Mouse (Mus musculus) common myeloid progenitor, adult 5-6 weeks (primary cell): ENCODE measurements at regions not wholly inside any gene's neighbourhood (a gene's known extent, or its start where the extent isn't known, plus 50 kb on each side); places are given as distances from the start of the nearest gene placed in this dataset.

Experiments used
- ATAC-seq: replicated peaks from 2 replicates; pipeline ENCODE4 v1.8.0; 2016; ENCODE audit warnings: low read depth, mild to moderate bottlenecking, moderate TSS enrichment, inconsistent platforms; ENCODE audit not compliant: poor library complexity, severe bottlenecking

DNA sequence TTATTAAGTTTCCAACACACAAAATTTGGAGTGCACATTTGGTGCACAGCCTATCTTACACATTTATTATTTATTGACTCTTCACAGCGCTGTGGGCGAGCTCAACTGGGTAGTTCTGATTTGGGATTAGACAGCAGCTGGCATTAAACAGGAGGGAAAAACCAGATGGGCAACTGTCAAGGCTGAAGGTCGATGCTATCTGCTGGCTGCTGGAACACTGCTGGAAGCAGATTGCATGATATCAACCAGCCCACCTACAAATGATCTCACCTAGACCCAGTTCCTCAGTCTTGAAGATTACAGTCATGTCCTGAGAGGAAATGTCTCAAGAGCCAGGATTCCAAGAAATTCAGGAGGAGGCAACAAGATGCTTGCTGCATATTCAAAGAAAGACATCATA is 91.0 kb upstream of the Arid1b start:
- ATAC-seq = no peak

DNA sequence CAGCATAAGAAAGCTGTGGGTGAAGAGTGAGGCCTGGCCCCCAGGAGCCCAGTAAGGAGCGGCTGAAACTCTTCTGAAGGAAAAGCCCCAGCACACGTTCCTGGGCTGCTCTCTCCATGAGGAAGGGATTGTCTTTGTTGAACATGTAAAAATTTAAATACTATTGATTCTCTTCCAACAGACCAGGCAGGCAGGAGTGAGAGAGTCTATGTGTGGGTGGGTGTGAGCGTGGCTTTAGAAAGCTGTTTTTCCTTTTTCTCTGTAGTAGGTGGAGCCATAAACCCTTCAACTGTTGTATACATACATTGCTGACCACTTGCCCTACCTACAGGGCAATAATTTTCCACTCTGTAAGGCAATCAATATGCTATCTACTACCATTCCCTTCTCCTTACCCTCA is 87.6 kb upstream of the Arid1b start:
- ATAC-seq = no peak

DNA sequence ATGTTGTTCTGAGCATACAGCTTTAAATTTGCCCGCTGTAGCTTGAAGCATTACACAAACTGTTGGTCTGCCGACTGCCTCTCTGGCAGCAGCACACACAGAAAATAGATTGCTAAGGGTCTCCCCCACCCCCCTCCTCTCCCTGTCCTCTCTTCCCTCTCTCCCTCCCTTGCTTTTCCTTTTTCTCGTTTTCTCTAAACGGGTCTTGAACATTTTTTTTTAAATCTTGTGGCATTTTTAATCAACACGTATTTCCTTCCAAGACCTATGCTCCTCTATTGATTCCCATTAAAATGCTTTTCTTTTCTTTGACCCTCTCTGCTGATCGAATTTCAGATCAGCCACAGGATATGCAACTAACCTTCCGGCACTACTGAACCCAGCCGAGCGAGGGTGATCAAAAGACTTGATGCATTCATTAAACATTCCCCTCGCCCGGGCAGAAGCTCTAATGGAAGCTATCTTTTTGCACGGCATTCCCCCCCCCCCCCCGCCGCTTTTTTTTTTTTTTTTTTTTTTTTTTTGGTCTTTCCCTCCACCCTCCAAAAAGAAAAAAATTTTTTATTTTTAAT is 86.9 kb upstream of the Arid1b start:
- ATAC-seq = 0 out of 2 replicates have a peak, but pooled peaks have one; percentile 23

DNA sequence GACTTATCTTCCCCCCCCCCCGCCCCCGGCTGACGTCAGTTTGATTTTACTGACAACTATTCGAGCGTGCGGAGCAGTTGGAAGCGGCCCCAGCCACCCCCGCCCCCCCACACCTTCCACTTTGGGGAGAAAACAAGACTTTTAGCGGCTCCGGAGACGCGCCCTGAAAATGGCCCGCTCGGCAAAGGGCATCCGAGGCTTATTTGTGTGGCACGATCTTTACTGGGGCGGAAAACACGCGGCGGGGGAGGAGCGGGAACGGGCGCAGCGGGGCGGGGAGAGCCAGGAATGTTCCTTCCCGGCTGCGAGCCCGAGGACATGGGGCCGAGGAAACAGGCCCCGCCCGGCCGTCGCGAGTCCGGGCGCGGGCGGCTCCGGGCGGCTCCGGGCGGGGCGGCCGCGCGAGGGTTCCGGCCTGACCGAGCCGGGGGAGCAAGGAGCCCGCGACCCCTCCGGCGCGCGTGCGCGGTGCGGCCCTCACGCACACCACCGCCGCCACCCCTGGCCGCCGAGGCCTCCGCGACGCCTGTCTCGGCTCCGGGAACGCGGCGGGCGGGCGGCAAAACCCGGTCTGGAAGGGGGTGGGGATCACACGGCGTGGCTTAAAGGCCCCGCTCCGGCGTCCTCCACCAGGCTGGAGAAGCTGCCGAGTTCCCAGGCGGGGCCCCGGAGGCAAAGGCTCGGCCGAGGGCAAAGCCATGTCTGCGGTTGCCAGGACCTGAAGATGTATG is 86.1 kb upstream of the Arid1b start:
- ATAC-seq = peak; percentile 75

DNA sequence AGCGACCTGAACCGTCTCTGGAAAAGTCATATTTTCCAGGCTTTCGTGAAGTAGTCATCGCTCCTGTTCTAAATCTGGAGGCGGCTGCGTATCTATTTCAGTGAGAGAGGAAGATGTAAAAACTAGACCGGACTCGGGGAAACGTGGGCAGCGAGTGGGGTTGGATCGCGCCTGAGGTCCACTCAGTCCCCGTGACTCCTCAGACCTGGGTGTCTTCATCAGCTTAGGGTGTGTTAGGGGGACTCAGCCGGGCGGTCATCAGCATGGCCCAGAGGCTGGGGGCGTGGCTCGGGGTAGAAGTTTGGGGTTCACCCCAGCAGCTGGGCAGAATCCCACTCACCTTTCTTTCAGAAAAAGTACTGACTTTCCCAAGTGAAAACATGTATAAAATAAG is 85.6 kb upstream of the Arid1b start:
- ATAC-seq = no peak

DNA sequence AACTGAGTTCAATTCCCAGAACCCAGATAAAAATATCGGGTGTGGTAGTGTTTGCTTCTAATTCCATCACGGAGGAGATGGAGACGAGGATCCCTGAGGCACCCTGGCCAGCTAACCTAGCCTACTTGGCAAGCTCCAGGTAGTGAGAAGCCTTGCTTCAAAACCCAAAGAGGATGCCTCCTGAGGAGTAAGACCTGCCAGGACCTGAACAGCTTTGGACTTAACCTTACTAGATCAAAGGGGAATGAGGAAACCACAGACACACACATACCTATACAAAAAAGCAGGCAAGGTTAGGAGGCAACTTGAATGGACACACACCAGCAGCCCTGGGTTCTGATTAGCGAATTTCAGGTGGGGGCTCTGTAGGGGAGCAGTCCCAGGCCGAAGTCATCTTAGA is 84.0 kb upstream of the Arid1b start:
- ATAC-seq = no peak

DNA sequence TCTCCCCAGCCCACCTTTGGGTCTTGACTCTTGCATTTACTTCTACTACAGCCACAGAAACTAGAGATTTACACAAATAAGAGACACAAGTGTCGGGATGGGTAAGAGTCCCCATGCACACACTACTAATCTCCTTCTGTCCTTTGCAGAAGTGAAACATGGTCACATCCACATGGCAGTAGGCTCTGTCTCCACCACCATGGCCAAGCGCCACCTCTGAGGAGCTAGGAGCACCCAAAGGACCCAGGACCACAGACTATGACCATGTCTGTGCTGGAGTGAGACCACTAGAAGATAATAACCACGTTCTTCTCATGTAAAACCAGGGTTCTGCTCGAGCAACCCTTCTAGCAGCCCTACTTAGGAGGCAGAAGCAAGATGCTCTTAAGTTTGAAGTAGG is 81.1 kb upstream of the Arid1b start:
- no peak for ATAC-seq

- no peak for ATAC-seq
These were observed 74.2 kb upstream of the Arid1b start for GRCm38 (mm10) chr17:4919866-4920495.

GRCm38 (mm10) chr17:4921121-4921520 is 73.0 kb upstream of the Arid1b start:
- ATAC-seq = no peak

DNA sequence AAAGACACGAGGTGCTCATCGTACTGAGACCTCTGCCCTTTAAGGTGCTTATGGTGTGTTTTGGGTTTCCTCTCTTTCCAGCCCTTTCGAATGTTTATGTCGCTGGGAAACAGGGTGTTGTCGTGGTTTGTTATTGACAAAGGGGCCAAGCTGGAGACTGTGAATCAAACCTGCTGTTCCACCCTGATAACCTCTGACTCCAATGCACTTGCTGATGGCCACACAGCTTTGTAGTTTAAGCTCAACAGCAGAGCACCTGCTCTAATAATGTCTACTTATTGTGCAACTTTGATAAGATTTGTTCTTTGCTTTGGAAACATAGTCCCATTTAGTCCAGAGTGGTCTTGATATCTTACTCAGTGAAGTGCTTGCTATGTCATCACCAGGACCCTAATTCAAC is 65.5 kb upstream of the Arid1b start:
- no peak for ATAC-seq

DNA sequence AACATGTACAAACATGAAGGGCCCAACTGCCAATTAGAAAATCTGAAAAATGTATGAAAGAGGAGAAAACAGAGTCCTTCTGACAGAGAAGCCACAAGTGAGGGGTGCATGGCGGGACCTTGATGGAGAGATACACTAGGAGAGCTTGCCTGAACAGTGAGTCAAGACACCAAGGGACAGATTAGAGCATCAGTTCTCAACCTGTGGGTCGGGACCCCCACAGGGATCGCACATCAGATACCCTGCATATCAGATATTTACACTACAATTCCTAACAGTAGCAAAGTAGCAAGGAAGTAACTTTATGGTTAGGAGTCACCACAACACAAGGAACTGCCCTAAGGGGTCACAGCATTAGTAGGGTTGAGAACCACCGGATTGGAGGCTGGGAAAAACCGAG is 58.9 kb upstream of the Arid1b start:
- ATAC-seq = no peak

DNA sequence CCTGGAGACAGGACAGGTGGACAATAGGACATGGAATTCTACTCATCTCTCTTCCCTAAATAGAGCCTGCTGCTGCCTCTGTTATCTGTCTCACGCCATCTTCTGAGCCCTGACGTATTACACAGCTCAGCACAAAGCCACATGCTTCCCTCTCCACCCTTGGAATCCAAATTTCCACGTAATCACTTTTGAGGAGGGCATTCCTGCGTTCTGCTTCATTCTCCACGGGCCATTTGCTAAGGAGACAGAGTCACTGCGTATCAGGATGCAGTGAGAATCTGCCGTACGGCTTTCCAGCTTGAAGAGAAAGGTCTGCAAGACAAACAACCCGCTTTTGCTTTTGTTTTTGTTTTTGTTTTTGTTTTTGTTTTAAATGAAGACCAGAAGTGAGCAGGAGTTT is 53.5 kb upstream of the Arid1b start:
- ATAC-seq = no peak

- no peak for ATAC-seq
These were observed 52.8 kb upstream of the Arid1b start for GRCm38 (mm10) chr17:4941286-4941800.

DNA sequence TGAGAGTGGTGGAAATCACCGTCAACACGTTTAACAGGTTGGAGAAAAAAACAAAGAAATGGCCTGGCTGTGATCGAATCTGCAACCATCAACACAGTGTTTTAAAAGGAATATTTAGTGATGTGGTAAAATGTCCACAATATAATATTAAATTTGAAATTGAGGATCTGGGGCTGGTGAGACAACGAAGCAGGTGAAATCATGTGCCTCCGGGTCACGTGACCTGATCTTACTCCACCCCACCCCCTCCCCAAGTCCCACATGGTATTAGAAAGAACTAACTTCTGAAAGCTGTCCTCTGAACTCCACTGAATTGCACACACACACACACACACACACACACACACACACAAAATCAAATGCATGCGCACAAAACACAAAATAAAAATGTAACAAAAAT is 51.3 kb upstream of the Arid1b start:
- ATAC-seq = no peak
